Mouse (Mus musculus) ES-E14 (cell line): Measurements from ENCODE around the gene Abhd16a. TPM values are rescaled to one million over a fixed set of nuclear protein-coding genes. Genes with fewer than 3 reads are reported as not detected.

Experiments used
- DNase-seq: peaks from one replicate; pipeline ENCODE4 v3.0.0-alpha.2; 2013; ENCODE audit warnings: low read depth, low spot score
- H3K27ac ChIP-seq: 2 replicates; pipeline ENCODE4 v1.5.1; 2012; ENCODE audit warnings: low read depth, mild to moderate bottlenecking, low read length, moderate library complexity, mixed read lengths; ENCODE audit not compliant: poor library complexity, insufficient read depth, severe bottlenecking
- H3K36me3 ChIP-seq: 2 replicates; pipeline ENCODE4 v1.6.1; 2012; ENCODE audit warnings: mild to moderate bottlenecking, low read length, moderate library complexity, mixed read lengths; ENCODE audit not compliant: control insufficient read depth, poor library complexity, insufficient read depth, severe bottlenecking
- H3K4me1 ChIP-seq, 2 experiments: fragments of 150-350 bp in 1 of 2; sonication (generic) in 1 of 2; 2 replicates each; pipeline ENCODE4 v1.6.1; 2012; ENCODE audit warnings: low read length in 2 of 2, mild to moderate bottlenecking in 1 of 2, mixed read lengths in 1 of 2; ENCODE audit not compliant: control insufficient read depth in 2 of 2, insufficient read depth in 2 of 2, poor library complexity in 1 of 2
- H3K4me3 ChIP-seq, 2 experiments: fragments of 150-350 bp in 1 of 2; sonication (generic) in 1 of 2; 2 replicates each; pipeline ENCODE4 v1.5.1; 2012; ENCODE audit warnings: low read length in 2 of 2, low read depth in 1 of 2, mild to moderate bottlenecking in 1 of 2, mixed read lengths in 1 of 2; ENCODE audit not compliant: insufficient read depth in 1 of 2, poor library complexity in 1 of 2, severe bottlenecking in 1 of 2
- H3K9ac ChIP-seq: 2 replicates; pipeline ENCODE4 v1.6.1; 2012; ENCODE audit warnings: low read depth, mild to moderate bottlenecking, low read length, mixed read lengths; ENCODE audit not compliant: poor library complexity, insufficient read depth, severe bottlenecking
- H3K9me3 ChIP-seq: fragments of 150-350 bp; sonication (generic); 2 replicates; pipeline ENCODE4 v1.6.1; 2012; ENCODE audit warnings: low read depth, mild to moderate bottlenecking, low read length; ENCODE audit not compliant: control insufficient read depth, insufficient read depth
- CHD2 ChIP-seq: IDR thresholded peaks from 2 replicates; pipeline ENCODE4 v1.6.1; 2014; ENCODE audit warnings: mild to moderate bottlenecking, low read depth, low read length, inconsistent platforms
- HCFC1 ChIP-seq: IDR thresholded peaks from 2 replicates; pipeline ENCODE4 v1.6.1; 2012; ENCODE audit warnings: low read length, inconsistent platforms, borderline replicate concordance; ENCODE audit not compliant: insufficient read depth
- MAFK ChIP-seq: IDR thresholded peaks from 2 replicates; pipeline ENCODE4 v1.6.1; 2014; ENCODE audit warnings: mild to moderate bottlenecking, low read depth, low read length, inconsistent platforms; ENCODE audit not compliant: insufficient read depth
- ZC3H11A ChIP-seq: IDR thresholded peaks from 2 replicates; pipeline ENCODE4 v1.6.1; 2012; ENCODE audit warnings: low read depth, mild to moderate bottlenecking, inconsistent platforms, low read length, borderline replicate concordance
- ZNF384 ChIP-seq: IDR thresholded peaks from 2 replicates; pipeline ENCODE4 v1.6.1; 2012; ENCODE audit warnings: low read depth, low read length, inconsistent platforms
- in situ Hi-C, 2 experiments: fragments of 600-800 bp; cut with MboI; formaldehyde crosslinking; loops; one replicate each; pipeline ENCODE4 v1.15.1; 2025; ENCODE audit warnings: low sequenced_read_pairs in 2 of 2, inconsistent platforms in 1 of 2; ENCODE audit not compliant: unreplicated experiment in 2 of 2
- total RNA-seq: library from RNA; depleted of rRNA; stranded (reverse); fragments of 300-350 nt; gene quantifications from 2 replicates; pipeline ENCODE4 v1.2.3, GENCODE M21; 2012

Abhd16a gene
- total RNA-seq, 1 experiment = 30.7 TPM

DNA sequence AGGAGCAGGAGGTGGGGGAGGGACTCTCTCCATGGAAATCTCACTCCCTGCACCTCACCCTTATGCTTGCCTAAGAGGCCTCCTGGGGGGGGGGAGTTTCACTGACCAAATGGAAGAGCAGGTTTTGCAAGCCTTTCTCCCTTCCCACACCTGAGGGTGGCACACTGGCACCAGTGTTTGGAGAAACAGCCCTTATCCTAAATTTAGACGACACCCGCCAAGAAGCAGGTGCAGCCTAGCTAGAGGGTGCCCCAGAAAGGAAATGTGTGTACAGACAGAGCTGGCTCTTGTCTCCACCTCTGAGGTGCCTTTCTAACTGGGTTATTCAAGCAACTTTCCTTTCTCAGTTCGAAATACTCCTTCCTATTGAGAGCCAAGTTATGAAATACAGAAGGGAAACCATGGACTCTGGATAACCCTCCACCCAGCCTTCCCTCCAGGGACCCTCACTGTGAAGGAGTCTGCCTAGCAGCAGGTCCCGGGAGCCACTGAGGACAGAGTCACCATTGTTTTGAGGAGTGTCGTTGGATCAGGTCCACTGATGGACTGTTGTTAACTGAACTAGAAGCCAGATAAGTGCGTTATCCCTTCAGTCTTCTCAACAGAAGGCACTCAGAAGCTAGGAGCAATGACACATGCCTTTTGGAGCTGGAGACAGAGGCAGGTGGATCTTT lies 18.4 kb upstream of the Abhd16a start:
- in situ Hi-C loops = no loop called here
- Histone ChIP-seq H3K36me3 (no peaks in the 10 kb centered on the region), H3K4me1 (peaks cover 9 to 16% of the 10 kb centered on the region in 2 experiments; a peak in 3 of 4 replicates), H3K9me3 (no peaks in the 10 kb centered on the region), H3K9ac (no peak overlapping the region), H3K4me3 (no peak overlapping the region), H3K27ac (no peak overlapping the region)
- no peak for DNase-seq
- no peak for TF ChIP-seq MAFK

DNA sequence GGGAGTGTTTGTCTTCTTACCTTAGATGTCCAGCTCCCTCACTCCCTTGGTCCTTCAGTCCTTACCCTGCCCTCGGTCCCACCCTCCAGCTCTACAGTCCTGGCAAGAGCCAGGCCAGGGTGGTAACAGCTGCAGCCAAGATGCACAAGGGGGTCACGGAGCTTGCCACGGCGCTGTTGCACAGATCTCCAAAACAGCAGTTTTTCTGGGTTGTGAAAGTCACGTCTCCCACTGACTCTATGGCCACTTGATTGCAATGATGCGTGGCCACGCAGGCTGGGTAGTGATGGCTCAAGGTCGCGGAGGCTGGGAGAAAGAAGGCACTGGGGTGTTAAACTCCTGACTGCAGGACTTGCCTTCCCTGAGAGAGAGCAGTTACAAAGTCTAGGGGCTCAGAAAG lies 17.6 kb upstream of the Abhd16a start:
- H3K4me3 ChIP-seq = no peak overlapping the region
- no peak overlapping the region for H3K9ac ChIP-seq
- no peak for DNase-seq
- H3K36me3 ChIP-seq = no peaks in the 10 kb centered on the region
- in situ Hi-C loops = no loop called here
- H3K4me1 ChIP-seq = peaks cover 11 to 13% of the 10 kb centered on the region in 2 experiments; a peak in 2 of 4 replicates
- H3K9me3 ChIP-seq = no peaks in the 10 kb centered on the region
- TF ChIP-seq ZNF384 = no peak
- TF ChIP-seq CHD2 = no peak
- no peak for TF ChIP-seq HCFC1
- no peak for TF ChIP-seq ZC3H11A
- TF ChIP-seq MAFK = no peak
- no peak overlapping the region for H3K27ac ChIP-seq

DNA sequence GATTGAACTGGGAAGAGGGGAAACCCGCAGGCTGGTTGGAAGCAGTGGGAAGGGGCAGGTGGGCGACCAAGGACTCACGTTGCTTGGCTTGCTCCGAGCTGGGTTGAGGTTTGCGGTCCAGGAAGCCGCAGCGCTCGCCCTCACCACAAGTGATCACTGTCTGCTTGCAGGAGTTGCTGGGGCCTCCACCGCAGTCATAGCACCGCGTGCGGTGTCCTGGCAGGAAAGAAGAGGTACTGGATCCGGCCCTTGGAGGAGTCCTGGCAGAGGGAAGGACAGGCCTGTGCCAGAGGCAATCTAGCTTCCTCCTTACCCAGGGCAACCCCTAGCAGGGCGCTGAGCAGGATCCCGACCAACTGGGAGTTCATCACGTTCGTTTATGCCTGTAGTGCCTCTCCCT lies 15.0 kb upstream of the Abhd16a start:
- in situ Hi-C loops = no loop called here
- DNase-seq = no peak
- TF ChIP-seq CHD2 = no peak
- no peak for TF ChIP-seq ZNF384
- TF ChIP-seq HCFC1 = no peak
- TF ChIP-seq MAFK = no peak
- TF ChIP-seq ZC3H11A = no peak
- Histone ChIP-seq H3K27ac (no peak overlapping the region), H3K9me3 (no peaks in the 10 kb centered on the region), H3K9ac (peak overlapping the region; percentile 52), H3K36me3 (no peaks in the 10 kb centered on the region), H3K4me1 (peaks cover 16 to 20% of the 10 kb centered on the region in 2 experiments), H3K4me3 (peak overlapping the region; percentile 16 to 57)

DNA sequence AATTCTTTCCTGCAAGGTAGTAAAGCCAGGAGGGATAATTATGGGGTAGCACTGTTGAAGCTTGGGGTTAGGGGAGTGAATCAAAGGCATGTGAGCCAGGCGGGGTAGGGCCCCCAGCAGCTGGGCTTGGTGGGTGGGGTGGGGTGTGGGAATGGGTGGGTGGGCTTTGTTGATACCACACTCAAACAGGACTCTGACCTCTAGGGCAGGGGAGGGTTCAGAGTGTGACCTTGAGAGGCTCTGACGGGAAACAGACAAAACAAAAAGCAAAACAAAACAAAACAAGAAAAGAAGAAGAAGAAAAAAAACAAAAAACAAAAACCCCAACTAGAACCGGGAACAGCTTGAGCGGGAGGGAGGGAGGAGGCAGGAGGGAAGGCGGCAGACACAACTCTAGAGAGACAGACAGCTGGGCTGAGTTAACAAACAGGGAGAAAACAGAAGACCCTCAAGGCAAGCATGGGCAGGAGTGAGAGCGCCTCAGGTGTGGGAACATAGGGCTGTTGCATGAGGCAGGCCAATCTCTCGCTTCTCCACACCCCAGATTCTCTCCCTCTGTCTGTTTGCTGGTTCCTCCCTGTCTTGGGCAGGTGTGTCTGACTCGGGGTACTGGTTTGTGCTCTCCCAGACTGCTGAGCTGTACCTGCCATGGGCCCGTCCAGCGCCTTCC lies 12.4 kb upstream of the Abhd16a start, which contains the start of gene Ly6g6e:
Gene Ly6g6e (plus strand): TSS at position 396 of the 670 bp plus-strand sequence.
- Histone ChIP-seq H3K36me3 (no peaks in the 10 kb centered on the region), H3K4me1 (peaks cover 15 to 17% of the 10 kb centered on the region in 2 experiments), H3K4me3 (peak within 1 kb of the TSS; percentile 52 to 54), H3K27ac (peak within 1 kb of the TSS; percentile 90), H3K9me3 (no peaks in the 10 kb centered on the region), H3K9ac (peak within 1 kb of the TSS; percentile 61)
- TF ChIP-seq MAFK = no peak
- TF ChIP-seq ZNF384 = 0 out of 2 replicates have a peak, but pooled peaks have one; percentile 49
- no peak for TF ChIP-seq CHD2
- TF ChIP-seq ZC3H11A = no peak
- 0 out of 2 replicates have a peak, but pooled peaks have one; percentile 28 for TF ChIP-seq HCFC1
- DNase-seq = peak; percentile 43
- in situ Hi-C loops = no loop called here
